Mouse (Mus musculus): Measurements from ENCODE around the gene Cacna1d. TPM values are rescaled to one million over a fixed set of nuclear protein-coding genes. Genes with fewer than 3 reads are reported as not detected.

The Cacna1d gene
- polyA plus RNA-seq, 1 experiment from 2014 or later = 0.38 TPM

- peaks cover 3% of the 10 kb centered on the region; the same call in 1 of the 2 replicates for H3K4me1 ChIP-seq (replicated peaks)
- no peak overlapping the region for H3K27ac ChIP-seq
- no peak overlapping the region for H3K9ac ChIP-seq
- no peaks in the 10 kb centered on the region for H3K36me3 ChIP-seq
- no peaks in the 10 kb centered on the region for H3K9me3 ChIP-seq (replicated peaks)
- H3K4me2 ChIP-seq = no peak overlapping the region
- ATAC-seq (ENCODE audit: low read depth) (no peak), DNase-seq (no peak)
- 62% methylated on average over 4 of the region's 4 CpGs for WGBS (ENCODE audit: insufficient replicate concordance)
- H3K27me3 ChIP-seq = no peaks in the 10 kb centered on the region
- H3K4me3 ChIP-seq (replicated peaks) = no peak overlapping the region
Measured at GRCm38 (mm10) chr14:30424638-30425037, 66.6 kb downstream of the Cacna1d start.

- WGBS (ENCODE audit: insufficient replicate concordance) = 59% methylated on average over 7 of the region's 7 CpGs
- no peak overlapping the region for H3K27ac ChIP-seq
- H3K27me3 ChIP-seq = no peaks in the 10 kb centered on the region
- no peak for DNase-seq
- no peaks in the 10 kb centered on the region for H3K4me1 ChIP-seq (replicated peaks)
- no peaks in the 10 kb centered on the region for H3K9me3 ChIP-seq (replicated peaks)
- no peak for ATAC-seq (ENCODE audit: low read depth)
- H3K9ac ChIP-seq = no peak overlapping the region
- H3K4me3 ChIP-seq (replicated peaks) = no peak overlapping the region
- H3K4me2 ChIP-seq = no peak overlapping the region
- H3K36me3 ChIP-seq = no peaks in the 10 kb centered on the region
Measured at GRCm38 (mm10) chr14:30422376-30423140, 68.7 kb downstream of the Cacna1d start.

GRCm38 (mm10) chr14:30419458-30419857 is 71.8 kb downstream of the Cacna1d start:
- no peaks in the 10 kb centered on the region for H3K36me3 ChIP-seq
- no peak overlapping the region for H3K4me2 ChIP-seq
- H3K9ac ChIP-seq = no peak overlapping the region
- ATAC-seq (ENCODE audit: low read depth) (no peak), DNase-seq (no peak)
- no peak overlapping the region for H3K4me3 ChIP-seq (replicated peaks)
- H3K4me1 ChIP-seq (replicated peaks) = no peaks in the 10 kb centered on the region
- no peak overlapping the region for H3K27ac ChIP-seq
- WGBS (ENCODE audit: insufficient replicate concordance) = 68% methylated on average over 7 of the region's 7 CpGs
- no peaks in the 10 kb centered on the region for H3K9me3 ChIP-seq (replicated peaks)
- H3K27me3 ChIP-seq = no peaks in the 10 kb centered on the region

GRCm38 (mm10) chr14:30419046-30419445 is 72.2 kb downstream of the Cacna1d start:
- Histone ChIP-seq H3K27me3 (no peaks in the 10 kb centered on the region), H3K36me3 (no peaks in the 10 kb centered on the region), H3K4me2 (no peak overlapping the region), H3K4me3 (replicated peaks) (no peak overlapping the region), H3K4me1 (replicated peaks) (no peaks in the 10 kb centered on the region), H3K27ac (no peak overlapping the region), H3K9me3 (replicated peaks) (no peaks in the 10 kb centered on the region), H3K9ac (no peak overlapping the region)
- DNase-seq (no peak), ATAC-seq (ENCODE audit: low read depth) (no peak)
- WGBS (ENCODE audit: insufficient replicate concordance) = 68% methylated on average over 6 of the region's 6 CpGs

GRCm38 (mm10) chr14:30415830-30416229 is 75.4 kb downstream of the Cacna1d start:
- H3K36me3 ChIP-seq = no peaks in the 10 kb centered on the region
- no peak overlapping the region for H3K4me3 ChIP-seq (replicated peaks)
- no peak for ATAC-seq (ENCODE audit: low read depth)
- H3K27me3 ChIP-seq = no peaks in the 10 kb centered on the region
- no peak overlapping the region for H3K4me2 ChIP-seq
- no peak overlapping the region for H3K9ac ChIP-seq
- no peak for DNase-seq
- H3K4me1 ChIP-seq (replicated peaks) = no peaks in the 10 kb centered on the region
- H3K9me3 ChIP-seq (replicated peaks) = no peaks in the 10 kb centered on the region
- no peak overlapping the region for H3K27ac ChIP-seq
- 67% methylated on average over 5 of the region's 5 CpGs for WGBS (ENCODE audit: insufficient replicate concordance)

- Histone ChIP-seq H3K4me2 (no peak overlapping the region), H3K27ac (no peak overlapping the region), H3K36me3 (no peaks in the 10 kb centered on the region), H3K4me1 (replicated peaks) (no peaks in the 10 kb centered on the region), H3K9ac (no peak overlapping the region), H3K27me3 (no peaks in the 10 kb centered on the region), H3K9me3 (replicated peaks) (no peaks in the 10 kb centered on the region), H3K4me3 (replicated peaks) (no peak overlapping the region)
- DNase-seq = no peak
- WGBS (ENCODE audit: insufficient replicate concordance) = 35% methylated on average over 2 of the region's 2 CpGs
- no peak for ATAC-seq (ENCODE audit: low read depth)
Measured at GRCm38 (mm10) chr14:30414131-30414530, 77.1 kb downstream of the Cacna1d start.

- no peak overlapping the region for H3K4me3 ChIP-seq (replicated peaks)
- H3K9me3 ChIP-seq (replicated peaks) = no peaks in the 10 kb centered on the region
- H3K4me1 ChIP-seq (replicated peaks) = no peaks in the 10 kb centered on the region
- no peak overlapping the region for H3K9ac ChIP-seq
- H3K4me2 ChIP-seq = no peak overlapping the region
- WGBS (ENCODE audit: insufficient replicate concordance) = 56% methylated on average over 4 of the region's 4 CpGs
- H3K36me3 ChIP-seq = no peaks in the 10 kb centered on the region
- H3K27me3 ChIP-seq = no peaks in the 10 kb centered on the region
- no peak for DNase-seq
- ATAC-seq (ENCODE audit: low read depth) = no peak
- H3K27ac ChIP-seq = no peak overlapping the region
Measured at GRCm38 (mm10) chr14:30409331-30409730, 81.9 kb downstream of the Cacna1d start.

GRCm38 (mm10) chr14:30405456-30406225 is 85.6 kb downstream of the Cacna1d start:
- no peak overlapping the region for H3K9ac ChIP-seq

GRCm38 (mm10) chr14:30378306-30378705 is 112.9 kb downstream of the Cacna1d start:
- H3K27ac ChIP-seq = no peak overlapping the region
- DNase-seq = no peak
- H3K4me3 ChIP-seq (replicated peaks) = no peak overlapping the region
- no peaks in the 10 kb centered on the region for H3K36me3 ChIP-seq
- ATAC-seq (ENCODE audit: low read depth) = no peak
- WGBS (ENCODE audit: insufficient replicate concordance) = 49% methylated on average over 1 of the region's 1 CpGs
- H3K9me3 ChIP-seq (replicated peaks) = no peaks in the 10 kb centered on the region
- H3K27me3 ChIP-seq = no peaks in the 10 kb centered on the region
- H3K4me2 ChIP-seq = no peak overlapping the region
- H3K4me1 ChIP-seq (replicated peaks) = no peaks in the 10 kb centered on the region
- no peak overlapping the region for H3K9ac ChIP-seq

More at GRCm38 (mm10) chr14:30405456-30406225, 85.6 kb downstream of the Cacna1d start:
- no peaks in the 10 kb centered on the region for H3K36me3 ChIP-seq
- H3K27ac ChIP-seq = no peak overlapping the region
- ATAC-seq (ENCODE audit: low read depth) = no peak
- DNase-seq = no peak
- H3K4me1 ChIP-seq (replicated peaks) = no peaks in the 10 kb centered on the region
- H3K4me2 ChIP-seq = no peak overlapping the region
- no peaks in the 10 kb centered on the region for H3K9me3 ChIP-seq (replicated peaks)
- H3K4me3 ChIP-seq (replicated peaks) = no peak overlapping the region
- no peaks in the 10 kb centered on the region for H3K27me3 ChIP-seq
- WGBS (ENCODE audit: insufficient replicate concordance) = 37% methylated on average over 8 of the region's 8 CpGs

- Histone ChIP-seq H3K4me3 (replicated peaks) (no peak overlapping the region), H3K9ac (no peak overlapping the region), H3K27me3 (no peaks in the 10 kb centered on the region), H3K27ac (no peak overlapping the region), H3K4me2 (no peak overlapping the region), H3K9me3 (replicated peaks) (no peaks in the 10 kb centered on the region), H3K36me3 (no peaks in the 10 kb centered on the region), H3K4me1 (replicated peaks) (no peaks in the 10 kb centered on the region)
- no peak for DNase-seq
- 8% methylated on average over 1 of the region's 1 CpGs for WGBS (ENCODE audit: insufficient replicate concordance)
- no peak for ATAC-seq (ENCODE audit: low read depth)
Measured at GRCm38 (mm10) chr14:30372878-30373277, 118.4 kb downstream of the Cacna1d start.

- Histone ChIP-seq H3K4me1 (replicated peaks) (no peaks in the 10 kb centered on the region), H3K27me3 (no peaks in the 10 kb centered on the region), H3K4me2 (no peak overlapping the region), H3K27ac (no peak overlapping the region), H3K9me3 (replicated peaks) (no peaks in the 10 kb centered on the region), H3K9ac (no peak overlapping the region), H3K4me3 (replicated peaks) (no peak overlapping the region), H3K36me3 (no peaks in the 10 kb centered on the region)
- DNase-seq = no peak
- no peak for ATAC-seq (ENCODE audit: low read depth)
- 55% methylated on average over 2 of the region's 2 CpGs for WGBS (ENCODE audit: insufficient replicate concordance)
Measured at GRCm38 (mm10) chr14:30371070-30371469, 120.2 kb downstream of the Cacna1d start.

Data from liver, embryonic 13.5 days (tissue).